ENCODE assay signal across 25 mouse cellular contexts in the genomic region with DNA sequence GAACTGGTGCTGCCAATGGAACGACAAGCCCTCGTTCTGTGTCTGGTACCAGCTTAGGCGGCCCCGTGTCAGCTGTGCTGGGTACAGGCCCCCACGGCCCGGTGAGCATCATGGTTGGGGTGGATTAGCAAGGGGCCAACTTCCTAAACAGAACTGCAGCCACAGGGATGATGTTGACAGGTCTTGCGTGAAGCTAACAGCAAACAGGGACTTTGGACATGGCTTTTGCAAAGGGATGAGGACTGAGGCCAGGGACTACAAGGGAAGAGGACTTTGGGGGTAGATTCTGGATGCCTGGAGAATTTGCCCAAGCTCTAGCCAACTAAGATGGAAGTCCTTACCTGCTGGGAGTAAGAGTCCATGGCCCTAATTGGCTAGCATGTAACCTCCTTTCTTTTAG. TPM values are rescaled to one million over a fixed set of nuclear protein-coding genes. Genes with fewer than 3 reads are reported as not detected.
"Had no signal": no experiment of that assay in that cellular context is flagged by ENCODE, and none has a peak within 500 bp of the region (broad histone marks: within the 10 kb centered on the region; RNA-seq: fewer than 3 reads in every experiment).

No protein-coding gene starts in this region.

- ATAC-seq: lung, postnatal 0 days; midbrain, embryonic 15.5 days had no signal

- H3K4me1 ChIP-seq: lung, embryonic 15.5 days; megakaryocyte, embryonic 14.5 days; midbrain, embryonic 15.5 days; neural tube, embryonic 12.5 days; stomach, embryonic 15.5 days had no signal

- H3K36me3 ChIP-seq: lung, embryonic 15.5 days; midbrain, embryonic 12.5 days; midbrain, embryonic 15.5 days; neural tube, embryonic 12.5 days; stomach, embryonic 15.5 days had no signal

- DNase-seq: lung, adult 2 months; lung, postnatal 14 days; lung, postnatal 36 days; right cerebral cortex, postnatal 14 days; thymus, adult 2 months; thymus, postnatal 25 days; thymus, postnatal 4 days had no signal

- H3K9me3 ChIP-seq: lung, embryonic 15.5 days; midbrain, embryonic 12.5 days; midbrain, embryonic 15.5 days; neural tube, embryonic 12.5 days; stomach, embryonic 15.5 days had no signal

- H3K4me2 ChIP-seq: lung, embryonic 15.5 days; midbrain, embryonic 12.5 days; midbrain, embryonic 15.5 days; neural tube, embryonic 12.5 days; stomach, embryonic 15.5 days had no signal

- H3K27me3 ChIP-seq: lung, embryonic 15.5 days; midbrain, embryonic 12.5 days; midbrain, embryonic 15.5 days; neural tube, embryonic 12.5 days; stomach, embryonic 15.5 days had no signal

- H3K27ac ChIP-seq: liver, embryonic 14.5 days; lung, embryonic 15.5 days; macrophage; midbrain, embryonic 12.5 days; midbrain, embryonic 15.5 days; neural tube, embryonic 12.5 days; stomach, embryonic 15.5 days; stomach, postnatal 0 days had no signal

- H3K9ac ChIP-seq: liver, embryonic 14.5 days; lung, embryonic 15.5 days; midbrain, embryonic 12.5 days; midbrain, embryonic 15.5 days; neural tube, embryonic 12.5 days; stomach, embryonic 15.5 days had no signal

- H3K4me3 ChIP-seq: lung, embryonic 15.5 days; megakaryocyte, embryonic 14.5 days; midbrain, embryonic 12.5 days; midbrain, embryonic 15.5 days; neural tube, embryonic 12.5 days; stomach, embryonic 15.5 days had no signal

RNA-seq across cellular contexts. Expression of gene Muc20, which starts 30.3 kb away (rescaled TPM):
- total RNA-seq: megakaryocyte progenitor cell, adult 5-6 weeks; monocyte, adult 5-6 weeks had no signal
- polyA plus RNA-seq: macrophage; midbrain, embryonic 12.5 days; midbrain, embryonic 15.5 days; midbrain, postnatal 0 days; neural tube, embryonic 12.5 days; neural tube, embryonic 14.5 days; spleen, adult 2 months had no signal

RNA-seq across cellular contexts. Expression of gene Muc4, which starts 31.2 kb away (rescaled TPM):
- total RNA-seq: megakaryocyte progenitor cell, adult 5-6 weeks; midbrain, postnatal 0 days; monocyte, adult 5-6 weeks had no signal
- polyA plus RNA-seq: macrophage; midbrain, embryonic 15.5 days; midbrain, postnatal 0 days had no signal

RNA-seq across cellular contexts. Expression of gene Smbd1, which starts 43.4 kb away (rescaled TPM):
- total RNA-seq: megakaryocyte progenitor cell, adult 5-6 weeks; midbrain, postnatal 0 days; monocyte, adult 5-6 weeks; neutrophil, adult 5-6 weeks had no signal
- polyA plus RNA-seq: lung, embryonic 15.5 days; macrophage; midbrain, embryonic 12.5 days; midbrain, embryonic 15.5 days; midbrain, postnatal 0 days; neural tube, embryonic 12.5 days; neural tube, embryonic 14.5 days; spleen, adult 2 months; testis, adult 2 months; urinary bladder, adult 2 months had no signal
